Mouse (Mus musculus): Measurements from ENCODE around the gene Aknad1. TPM values are rescaled to one million over a fixed set of nuclear protein-coding genes. Genes with fewer than 3 reads are reported as not detected.
A peak's percentile ranks its signal among the peaks of the same experiment; 100 is the strongest.

Gene Aknad1
- polyA plus RNA-seq, 1 experiment from 2014 or later: 0.30 TPM

- peak overlapping the region; percentile 73; the same call in 1 of the 2 replicates for H3K27ac ChIP-seq (replicated peaks)
- no peaks in the 10 kb centered on the region for H3K9me3 ChIP-seq (ENCODE audit: control insufficient read depth, low read length)
- DNase-seq (ENCODE audit: low spot score): no peak
- H3K27me3 ChIP-seq (ENCODE audit: control insufficient read depth, insufficient read depth, low read length): no peaks in the 10 kb centered on the region
- TF ChIP-seq CTCF (IDR thresholded peaks at IDR 0.05; ENCODE audit: low read depth) (no peak), EP300 (optimal IDR thresholded peaks at IDR 0.05) (no peak)
- peaks cover 7% of the 10 kb centered on the region for H3K4me1 ChIP-seq (replicated peaks; ENCODE audit: control insufficient read depth, insufficient read depth)
- 32% methylated on average over 2 of the region's 2 CpGs for WGBS
- H3K4me3 ChIP-seq (ENCODE audit: low read depth, low read length): no peak overlapping the region
- no peak overlapping the region for H3K4me2 ChIP-seq (replicated peaks; ENCODE audit: low read depth)
- H3K9ac ChIP-seq (ENCODE audit: low read length): no peak overlapping the region
- ATAC-seq (ENCODE audit: low FRiP score, low TSS enrichment): no peak
- no peaks in the 10 kb centered on the region for H3K36me3 ChIP-seq (ENCODE audit: control insufficient read depth, insufficient read depth, low read length)
Observed at GRCm38 (mm10) chr3:108763691-108764090, 24.2 kb downstream of the Aknad1 start.

- ATAC-seq (ENCODE audit: low FRiP score, low TSS enrichment) (no peak), DNase-seq (ENCODE audit: low spot score) (no peak)
Observed at GRCm38 (mm10) chr3:108764976-108765375, 25.5 kb downstream of the Aknad1 start.

GRCm38 (mm10) chr3:108765476-108765875 is 26.0 kb downstream of the Aknad1 start:
- Histone ChIP-seq H3K36me3 (ENCODE audit: control insufficient read depth, insufficient read depth, low read length) (no peaks in the 10 kb centered on the region), H3K4me1 (replicated peaks; ENCODE audit: control insufficient read depth, insufficient read depth) (peaks cover 7% of the 10 kb centered on the region), H3K9me3 (ENCODE audit: control insufficient read depth, low read length) (no peaks in the 10 kb centered on the region), H3K27me3 (ENCODE audit: control insufficient read depth, insufficient read depth, low read length) (no peaks in the 10 kb centered on the region), H3K9ac (ENCODE audit: low read length) (no peak overlapping the region), H3K27ac (replicated peaks) (no peak overlapping the region), H3K4me3 (ENCODE audit: low read depth, low read length) (no peak overlapping the region), H3K4me2 (replicated peaks; ENCODE audit: low read depth) (no peak overlapping the region)
- DNase-seq (ENCODE audit: low spot score): no peak
- no peak for ATAC-seq (ENCODE audit: low FRiP score, low TSS enrichment)
- WGBS: 87% methylated on average over 7 of the region's 7 CpGs
- TF ChIP-seq EP300 (optimal IDR thresholded peaks at IDR 0.05) (no peak), CTCF (IDR thresholded peaks at IDR 0.05; ENCODE audit: low read depth) (no peak)

More at GRCm38 (mm10) chr3:108764976-108765375, 25.5 kb downstream of the Aknad1 start:
- H3K4me2 ChIP-seq (replicated peaks; ENCODE audit: low read depth): no peak overlapping the region
- no peak overlapping the region for H3K9ac ChIP-seq (ENCODE audit: low read length)
- H3K27me3 ChIP-seq (ENCODE audit: control insufficient read depth, insufficient read depth, low read length): no peaks in the 10 kb centered on the region
- H3K4me1 ChIP-seq (replicated peaks; ENCODE audit: control insufficient read depth, insufficient read depth): peaks cover 7% of the 10 kb centered on the region
- H3K27ac ChIP-seq (replicated peaks): no peak overlapping the region
- 35% methylated on average over 7 of the region's 7 CpGs for WGBS
- H3K9me3 ChIP-seq (ENCODE audit: control insufficient read depth, low read length): no peaks in the 10 kb centered on the region
- H3K4me3 ChIP-seq (ENCODE audit: low read depth, low read length): no peak overlapping the region
- H3K36me3 ChIP-seq (ENCODE audit: control insufficient read depth, insufficient read depth, low read length): no peaks in the 10 kb centered on the region
- TF ChIP-seq CTCF (IDR thresholded peaks at IDR 0.05; ENCODE audit: low read depth) (no peak), EP300 (optimal IDR thresholded peaks at IDR 0.05) (no peak)

GRCm38 (mm10) chr3:108766943-108767342 is 27.5 kb downstream of the Aknad1 start:
- WGBS: 72% methylated on average over 7 of the region's 7 CpGs
- Histone ChIP-seq H3K27ac (replicated peaks) (no peak overlapping the region), H3K4me3 (ENCODE audit: low read depth, low read length) (no peak overlapping the region), H3K9me3 (ENCODE audit: control insufficient read depth, low read length) (no peaks in the 10 kb centered on the region), H3K4me1 (replicated peaks; ENCODE audit: control insufficient read depth, insufficient read depth) (peaks cover 9% of the 10 kb centered on the region), H3K4me2 (replicated peaks; ENCODE audit: low read depth) (no peak overlapping the region), H3K9ac (ENCODE audit: low read length) (no peak overlapping the region), H3K36me3 (ENCODE audit: control insufficient read depth, insufficient read depth, low read length) (no peaks in the 10 kb centered on the region), H3K27me3 (ENCODE audit: control insufficient read depth, insufficient read depth, low read length) (no peaks in the 10 kb centered on the region)
- ATAC-seq (ENCODE audit: low FRiP score, low TSS enrichment) (no peak), DNase-seq (ENCODE audit: low spot score) (no peak)
- TF ChIP-seq EP300 (optimal IDR thresholded peaks at IDR 0.05) (no peak), CTCF (IDR thresholded peaks at IDR 0.05; ENCODE audit: low read depth) (no peak)

GRCm38 (mm10) chr3:108767416-108767815 is 28.0 kb downstream of the Aknad1 start:
- H3K4me1 ChIP-seq (replicated peaks; ENCODE audit: control insufficient read depth, insufficient read depth): peaks cover 6% of the 10 kb centered on the region
- DNase-seq (ENCODE audit: low spot score): no peak

GRCm38 (mm10) chr3:108769547-108769946 is 30.1 kb downstream of the Aknad1 start:
- peak; percentile 75 for ATAC-seq (ENCODE audit: low FRiP score, low TSS enrichment)

More at GRCm38 (mm10) chr3:108767416-108767815, 28.0 kb downstream of the Aknad1 start:
- H3K36me3 ChIP-seq (ENCODE audit: control insufficient read depth, insufficient read depth, low read length): no peaks in the 10 kb centered on the region
- WGBS: 46% methylated on average over 10 of the region's 10 CpGs
- no peak overlapping the region for H3K4me3 ChIP-seq (ENCODE audit: low read depth, low read length)
- H3K27me3 ChIP-seq (ENCODE audit: control insufficient read depth, insufficient read depth, low read length): no peaks in the 10 kb centered on the region
- no peak overlapping the region for H3K4me2 ChIP-seq (replicated peaks; ENCODE audit: low read depth)
- H3K27ac ChIP-seq (replicated peaks): no peak overlapping the region
- no peak overlapping the region for H3K9ac ChIP-seq (ENCODE audit: low read length)
- TF ChIP-seq CTCF (IDR thresholded peaks at IDR 0.05; ENCODE audit: low read depth) (no peak), EP300 (optimal IDR thresholded peaks at IDR 0.05) (no peak)
- no peak for ATAC-seq (ENCODE audit: low FRiP score, low TSS enrichment)
- H3K9me3 ChIP-seq (ENCODE audit: control insufficient read depth, low read length): no peaks in the 10 kb centered on the region

More at GRCm38 (mm10) chr3:108769547-108769946, 30.1 kb downstream of the Aknad1 start:
- Histone ChIP-seq H3K27ac (replicated peaks) (no peak overlapping the region), H3K4me3 (ENCODE audit: low read depth, low read length) (no peak overlapping the region), H3K9ac (ENCODE audit: low read length) (no peak overlapping the region), H3K4me2 (replicated peaks; ENCODE audit: low read depth) (no peak overlapping the region), H3K9me3 (ENCODE audit: control insufficient read depth, low read length) (no peaks in the 10 kb centered on the region), H3K36me3 (ENCODE audit: control insufficient read depth, insufficient read depth, low read length) (no peaks in the 10 kb centered on the region), H3K4me1 (replicated peaks; ENCODE audit: control insufficient read depth, insufficient read depth) (peaks cover 2% of the 10 kb centered on the region), H3K27me3 (ENCODE audit: control insufficient read depth, insufficient read depth, low read length) (no peaks in the 10 kb centered on the region)
- TF ChIP-seq CTCF (IDR thresholded peaks at IDR 0.05; ENCODE audit: low read depth): no peak
- TF ChIP-seq EP300 (optimal IDR thresholded peaks at IDR 0.05): no peak
- peak; percentile 40 for DNase-seq (ENCODE audit: low spot score)
- WGBS: 59% methylated on average over 6 of the region's 6 CpGs

All from stomach, postnatal 0 days (tissue).